Mouse (Mus musculus): ENCODE data around the gene Adh7. TPM values are rescaled to one million over a fixed set of nuclear protein-coding genes. Genes with fewer than 3 reads are reported as not detected.

Adh7 gene
- total RNA-seq, 1 experiment from 2014 or later = not detected

Other genes with a start within 250 kb of the Adh7 start
- gene Dapp1, start 236.2 kb upstream of the Adh7 start, total RNA-seq (2017) = 102 and 108 TPM in 2 replicates
- 0.12 TPM in 1 of 2 replicates, not detected in the other for gene 1110002E22Rik, start 152.7 kb upstream of the Adh7 start, total RNA-seq (2017)
- gene Gm5105, start 150.4 kb upstream of the Adh7 start, total RNA-seq (2017) = not detected in 2 replicates
- gene Trmt10a, start 74.3 kb upstream of the Adh7 start, total RNA-seq (2017) = 7.7 and 9.3 TPM in 2 replicates
- gene Mttp, start 72.8 kb upstream of the Adh7 start, total RNA-seq (2017) = 3.4 and 3.8 TPM in 2 replicates
- not detected in 2 replicates for gene 4930579F01Rik, start 23.9 kb upstream of the Adh7 start, total RNA-seq (2017)
- 0.93 TPM in 1 of 2 replicates, not detected in the other for gene Adh1, start 43.2 kb downstream of the Adh7 start, total RNA-seq (2017)
- 0.37 and 0.81 TPM in 2 replicates for gene Adh6a, start 95.5 kb downstream of the Adh7 start, total RNA-seq (2017)
- gene Adh6b, start 124.0 kb downstream of the Adh7 start, total RNA-seq (2017) = not detected in 2 replicates
- not detected in 2 replicates for gene Adh4, start 197.7 kb downstream of the Adh7 start, total RNA-seq (2017)
- gene Adh5, start 225.3 kb downstream of the Adh7 start, total RNA-seq (2017) = 69.0 and 70.9 TPM in 2 replicates

Data from neutrophil, adult 5-6 weeks (primary cell).